Mouse (Mus musculus) lung, adult 2 months (tissue): ENCODE results near the gene Vdr.

Experiments used
- CTCF ChIP-seq: fragments of 200-500 bp; IDR thresholded peaks from 2 replicates; pipeline ENCODE4 v1.5.1; 2011; ENCODE audit warnings: mild to moderate bottlenecking, low read length, control low read depth; ENCODE audit not compliant: insufficient read depth
- POLR2A ChIP-seq: fragments of 200-500 bp; IDR thresholded peaks from 2 replicates; pipeline ENCODE4 v1.6.1; 2011; ENCODE audit warnings: low read depth, mild to moderate bottlenecking, control low read depth, low read length, borderline replicate concordance; ENCODE audit errors: extremely low read depth

GRCm38 (mm10) chr15:97836153-97836893 lies 74.1 kb downstream of the Vdr start:
- no peak for TF ChIP-seq CTCF
- no peak for TF ChIP-seq POLR2A
